Mouse (Mus musculus) cortical plate, adult 2 months (tissue): ENCODE data around the gene Tex36. TPM values are rescaled to one million over a fixed set of nuclear protein-coding genes. Genes with fewer than 3 reads are reported as not detected.

ENCODE experiments used
- H3K27ac ChIP-seq: fragments of 200-500 bp; 2 replicates; pipeline ENCODE4 v1.5.1; 2012; ENCODE audit warnings: low read length, control low read depth, inconsistent platforms; ENCODE audit not compliant: insufficient read depth
- H3K4me1 ChIP-seq: fragments of 200-500 bp; 2 replicates; pipeline ENCODE4 v1.6.1; 2011; ENCODE audit warnings: low read length; ENCODE audit not compliant: control insufficient read depth, insufficient read depth
- H3K4me3 ChIP-seq: fragments of 200-500 bp; 2 replicates; pipeline ENCODE4 v1.5.1; 2011; ENCODE audit warnings: mild to moderate bottlenecking, low read length, control low read depth; ENCODE audit not compliant: insufficient read depth
- CTCF ChIP-seq: fragments of 200-500 bp; IDR thresholded peaks from 2 replicates; pipeline ENCODE4 v1.5.1; 2011; ENCODE audit warnings: mild to moderate bottlenecking, control low read depth, low read length; ENCODE audit not compliant: insufficient read depth; ENCODE audit errors: extremely low read depth
- POLR2A ChIP-seq: fragments of 200-500 bp; IDR thresholded peaks from 2 replicates; pipeline ENCODE4 v1.6.1; 2011; ENCODE audit warnings: mild to moderate bottlenecking, low read length, control low read depth; ENCODE audit not compliant: insufficient read depth; ENCODE audit errors: extremely low read depth
- polyA plus RNA-seq: library from polyadenylated mRNA; depleted of rRNA; stranded (reverse); fragments of >200 nt; gene quantifications from 2 replicates; pipeline ENCODE4 v1.2.3, GENCODE M21; 2012; rRNA removed

The Tex36 gene
- not detected in 2 replicates for polyA plus RNA-seq

DNA sequence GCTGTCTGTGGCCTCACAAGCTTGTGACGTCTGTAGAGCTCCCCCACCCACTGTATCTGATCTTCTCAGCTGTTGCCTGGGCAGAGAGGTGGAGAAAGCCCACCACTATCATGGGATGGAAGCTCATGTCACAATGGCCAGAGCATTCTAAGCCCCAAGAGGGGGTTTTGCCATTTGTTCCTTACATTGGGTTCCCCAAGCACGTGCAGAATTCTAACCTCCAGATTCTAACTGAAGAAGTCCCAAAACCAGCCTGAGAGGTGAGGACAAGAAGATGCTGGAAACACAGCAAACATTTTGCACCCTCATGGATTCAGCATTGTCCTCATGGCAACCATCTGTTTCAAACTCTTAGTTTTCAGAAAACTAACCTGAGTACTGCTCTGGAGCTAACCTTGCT lies at the start of gene Tex36:
Tex36 (minus strand) TSS at position 101 of the 400 bp plus-strand sequence.
- TF ChIP-seq POLR2A (no peak), CTCF (no peak)
- no peak within 1 kb of the TSS for H3K27ac ChIP-seq
- H3K4me1 ChIP-seq, result no peaks in the 10 kb centered on the region
- H3K4me3 ChIP-seq, result no peak within 1 kb of the TSS

- Histone ChIP-seq H3K4me1 (no peaks in the 10 kb centered on the region), H3K4me3 (no peak overlapping the region), H3K27ac (no peak overlapping the region)
- TF ChIP-seq CTCF (no peak), POLR2A (no peak)
These were observed 43.8 kb upstream of the Tex36 start for GRCm38 (mm10) chr7:133645716-133646115.

- Histone ChIP-seq H3K27ac (no peak overlapping the region), H3K4me3 (peak overlapping the region; percentile 79), H3K4me1 (peaks cover 2% of the 10 kb centered on the region; the same call in 1 of the 2 replicates)
- no peak for TF ChIP-seq CTCF
These were observed 36.9 kb upstream of the Tex36 start for GRCm38 (mm10) chr7:133638821-133639220.

DNA sequence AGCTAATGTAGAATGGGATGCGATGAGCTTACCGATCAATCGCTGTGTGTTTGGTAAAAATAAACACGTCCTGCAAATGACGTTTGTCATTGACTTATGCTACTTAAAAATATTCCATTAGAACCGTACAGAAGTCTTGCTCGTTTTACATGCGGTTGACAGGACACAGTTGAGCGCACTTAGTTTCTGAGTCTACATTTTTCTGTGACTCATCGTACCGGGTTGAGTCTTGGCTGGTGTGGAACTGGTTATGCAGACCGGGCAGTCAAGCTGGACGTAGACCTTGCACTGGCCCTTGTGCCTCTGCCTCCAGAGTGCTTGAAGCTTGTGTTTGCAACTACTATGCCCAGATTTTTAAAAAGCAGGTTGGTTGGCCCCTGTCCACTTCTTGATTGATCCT lies 36.3 kb upstream of the Tex36 start:
- H3K27ac ChIP-seq, result 0 out of 2 replicates have a peak overlapping the region, but pooled peaks have one; percentile 2
- H3K4me3 ChIP-seq, result peak overlapping the region; percentile 79
- TF ChIP-seq CTCF (no peak), POLR2A (no peak)
- peaks cover 2% of the 10 kb centered on the region; the same call in 1 of the 2 replicates for H3K4me1 ChIP-seq

GRCm38 (mm10) chr7:133637361-133638305 lies 35.7 kb upstream of the Tex36 start, which contains the start of gene Edrf1:
Gene Edrf1 (plus strand): TSS chr7:133637543.
- TF ChIP-seq CTCF (no peak), POLR2A (peak; percentile 87)
- H3K27ac ChIP-seq, result peak within 1 kb of the TSS; percentile 43; the same call in 1 of the 2 replicates
- peaks cover 2% of the 10 kb centered on the region; the same call in 1 of the 2 replicates for H3K4me1 ChIP-seq
- peak within 1 kb of the TSS; percentile 79 for H3K4me3 ChIP-seq

DNA sequence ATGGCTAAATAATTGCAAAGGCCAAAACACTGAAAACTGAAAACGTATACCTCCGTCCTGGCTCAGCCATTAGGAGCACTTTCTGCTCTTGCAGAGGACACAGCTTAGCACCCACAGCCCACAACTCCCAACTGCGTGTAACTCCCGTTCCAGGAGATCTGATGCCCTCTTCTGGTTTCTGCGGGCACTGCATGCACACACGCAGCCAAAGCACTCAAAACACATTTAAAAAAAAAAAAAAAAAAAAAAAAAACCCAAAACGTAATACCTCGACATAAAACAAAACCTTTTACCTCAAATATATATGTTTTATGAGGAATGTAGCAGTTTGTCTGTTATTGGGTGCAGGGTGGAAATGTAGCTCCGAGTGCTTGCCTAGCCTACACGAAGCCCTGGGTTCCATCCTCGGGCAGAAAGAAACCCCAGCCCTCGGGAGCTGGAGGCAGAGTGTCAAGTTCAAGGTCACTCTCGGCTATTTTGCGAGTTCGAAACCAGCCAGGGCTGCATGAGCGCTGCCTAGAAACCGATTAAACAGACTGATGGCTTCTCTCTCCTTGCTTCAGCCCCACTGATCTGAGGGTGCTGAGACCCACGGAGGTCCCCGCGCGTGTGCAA lies 34.9 kb upstream of the Tex36 start:
- TF ChIP-seq CTCF (peak; percentile 90), POLR2A (no peak)
- peak overlapping the region; percentile 79 for H3K4me3 ChIP-seq
- peak overlapping the region; percentile 43; the same call in 1 of the 2 replicates for H3K27ac ChIP-seq
- peaks cover 2% of the 10 kb centered on the region; the same call in 1 of the 2 replicates for H3K4me1 ChIP-seq

- no peak for TF ChIP-seq CTCF
- TF ChIP-seq POLR2A, result no peak
- Histone ChIP-seq H3K4me3 (no peak overlapping the region), H3K4me1 (peaks cover 2% of the 10 kb centered on the region; the same call in 1 of the 2 replicates), H3K27ac (no peak overlapping the region)
These were observed 33.1 kb upstream of the Tex36 start for GRCm38 (mm10) chr7:133634932-133635650.

DNA sequence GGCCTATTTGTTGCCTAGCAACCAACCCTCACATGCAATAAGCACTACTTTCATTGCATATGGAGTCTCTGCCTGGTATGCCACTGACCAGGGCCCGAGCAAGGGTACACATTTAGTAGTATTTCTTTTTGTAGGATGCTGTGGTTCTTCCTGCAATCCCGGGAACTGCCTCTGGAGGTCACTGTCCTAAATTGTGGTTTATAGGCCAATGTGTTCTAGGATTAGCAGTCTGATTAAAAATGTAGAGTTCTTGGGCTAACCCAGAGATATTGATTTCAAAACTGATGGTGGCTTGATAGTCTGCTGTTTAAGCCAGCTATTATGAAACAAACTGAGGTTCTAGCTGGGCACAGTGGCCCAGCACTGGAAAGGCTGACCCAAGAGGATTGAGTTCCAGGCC lies 30.5 kb upstream of the Tex36 start:
- H3K4me1 ChIP-seq, result no peaks in the 10 kb centered on the region
- no peak overlapping the region for H3K4me3 ChIP-seq
- no peak overlapping the region for H3K27ac ChIP-seq
- TF ChIP-seq CTCF, result peak; percentile 41; the same call in 1 of the 2 replicates
- no peak for TF ChIP-seq POLR2A

GRCm38 (mm10) chr7:133630821-133631220 lies 28.9 kb upstream of the Tex36 start:
- H3K27ac ChIP-seq, result no peak overlapping the region
- TF ChIP-seq POLR2A, result no peak
- TF ChIP-seq CTCF, result no peak
- no peaks in the 10 kb centered on the region for H3K4me1 ChIP-seq
- no peak overlapping the region for H3K4me3 ChIP-seq
